Mouse (Mus musculus) stomach, embryonic 14.5 days (tissue): ENCODE results near the gene 1700024P04Rik. TPM values are rescaled to one million over a fixed set of nuclear protein-coding genes. Genes with fewer than 3 reads are reported as not detected.

Experiments used
- ATAC-seq: fragments of 200-750 bp; cut with Nextera tagmentation; 2 replicates; pipeline ENCODE4 v1.8.0; 2017; ENCODE audit warnings: low read depth, moderate TSS enrichment; ENCODE audit not compliant: insufficient number of reproducible peaks, insufficient read depth, low FRiP score
- H3K27ac ChIP-seq: fragments of 300-500 bp; sonication (generic); 2 replicates; pipeline ENCODE4 v1.5.1; 2014; ENCODE audit warnings: mild to moderate bottlenecking, low read length, moderate library complexity, mixed read lengths
- H3K27me3 ChIP-seq: fragments of 300-500 bp; sonication (generic); 2 replicates; pipeline ENCODE4 v1.6.1; 2014; ENCODE audit warnings: low read length, control low read depth, mixed read lengths; ENCODE audit not compliant: control insufficient read depth, insufficient read depth
- H3K36me3 ChIP-seq: fragments of 300-500 bp; sonication (generic); 2 replicates; pipeline ENCODE4 v1.6.1; 2014; ENCODE audit warnings: mild to moderate bottlenecking, control low read depth, low read length, moderate library complexity, mixed read lengths; ENCODE audit not compliant: control insufficient read depth, insufficient read depth
- H3K4me1 ChIP-seq: fragments of 300-500 bp; sonication (generic); 2 replicates; pipeline ENCODE4 v1.6.1; 2014; ENCODE audit warnings: low read length, control low read depth, mixed read lengths; ENCODE audit not compliant: control insufficient read depth, insufficient read depth
- H3K4me2 ChIP-seq: fragments of 300-500 bp; sonication (generic); replicated peaks from 2 replicates; pipeline ENCODE4 v1.6.1; 2014; ENCODE audit warnings: low read depth, low read length, control low read depth
- H3K4me3 ChIP-seq: fragments of 300-500 bp; sonication (generic); 2 replicates; pipeline ENCODE4 v1.5.1; 2014; ENCODE audit warnings: low read depth, low read length, control low read depth
- H3K9ac ChIP-seq: fragments of 300-500 bp; sonication (generic); replicated peaks from 2 replicates; pipeline ENCODE4 v1.6.1; 2014; ENCODE audit warnings: low read depth, mild to moderate bottlenecking, control low read depth, low read length, moderate library complexity, mixed read lengths
- H3K9me3 ChIP-seq: fragments of 300-500 bp; sonication (generic); 2 replicates; pipeline ENCODE4 v1.6.1; 2016; ENCODE audit warnings: low read depth, low read length, control low read depth; ENCODE audit not compliant: control insufficient read depth
- WGBS: fragments of 180-500 bp; shearing (Covaris S2); extraction: QIAGEN DNeasy Blood & Tissue Kit; methylation state at CpG from one replicate; pipeline ENCODE4 v1.1.7; 2014; 5-methylcytosine and 5-hydroxymethylcytosine counted together
- polyA plus RNA-seq: library from polyadenylated mRNA; unstranded; fragments of >200 nt; fragmentation: Nextera tagmentation; extraction: Ambion mirVana; gene quantifications from 2 replicates; pipeline ENCODE4 v1.2.1, GENCODE M21; 2014

The 1700024P04Rik gene
- polyA plus RNA-seq, 1 experiment from 2014 or later, result not detected

DNA sequence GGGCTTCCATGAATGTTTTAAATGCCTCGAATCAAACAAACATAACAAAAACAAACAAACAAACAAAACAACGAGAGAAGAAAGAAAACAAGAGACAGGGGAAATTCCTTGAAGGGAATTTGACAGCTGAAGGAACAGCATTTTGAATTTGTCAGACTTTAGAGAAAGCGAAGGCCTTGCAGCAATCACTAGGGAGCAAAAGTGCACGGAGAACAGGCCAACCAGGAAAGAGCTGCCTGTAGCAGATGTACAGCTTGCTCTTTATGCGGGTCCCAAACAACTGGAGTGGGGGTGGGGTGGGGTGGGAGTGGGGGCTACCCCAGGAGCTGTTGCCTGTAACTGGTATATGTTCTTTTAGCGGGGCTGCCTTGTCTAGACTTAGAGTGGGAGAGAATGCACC, 42.0 kb downstream of the 1700024P04Rik start:
- 44% methylated on average over 6 of the region's 6 CpGs for WGBS
- Histone ChIP-seq H3K27ac (no peak overlapping the region), H3K4me3 (no peak overlapping the region), H3K9ac (no peak overlapping the region), H3K4me1 (no peaks in the 10 kb centered on the region), H3K4me2 (no peak overlapping the region; the same call in 1 of the 2 replicates), H3K27me3 (no peaks in the 10 kb centered on the region), H3K9me3 (no peaks in the 10 kb centered on the region), H3K36me3 (no peaks in the 10 kb centered on the region)
- no peak for ATAC-seq

DNA sequence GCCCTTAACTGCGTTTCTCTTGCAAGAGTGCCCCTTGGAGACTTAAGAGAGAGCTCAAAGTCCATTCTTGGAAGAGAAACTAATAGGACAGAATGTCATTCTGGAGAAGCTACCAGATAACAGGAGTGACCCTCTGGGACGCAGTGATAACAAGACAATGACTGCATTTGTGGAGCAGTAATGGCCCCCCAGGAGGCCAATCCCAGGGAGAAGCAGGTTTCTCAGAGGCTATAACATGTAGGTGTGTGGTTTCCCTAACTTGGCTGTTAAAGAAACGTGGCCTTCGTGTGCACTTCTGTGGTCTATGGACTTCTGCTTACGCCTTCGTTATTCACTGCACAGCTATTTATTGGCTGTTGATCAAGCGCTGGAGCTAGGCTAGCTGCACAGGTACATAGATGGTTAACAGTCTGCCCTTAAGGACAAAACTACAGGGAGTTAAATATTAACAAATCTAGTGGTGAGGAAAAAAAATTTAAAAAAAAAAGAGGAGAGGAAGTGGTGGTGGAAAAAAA, 42.5 kb downstream of the 1700024P04Rik start:
- Histone ChIP-seq H3K27ac (no peak overlapping the region), H3K4me3 (no peak overlapping the region), H3K4me2 (no peak overlapping the region), H3K4me1 (no peaks in the 10 kb centered on the region), H3K36me3 (no peaks in the 10 kb centered on the region), H3K9me3 (no peaks in the 10 kb centered on the region), H3K9ac (no peak overlapping the region), H3K27me3 (no peaks in the 10 kb centered on the region)
- ATAC-seq, result peak; percentile 74; the same call in 1 of the 2 replicates
- WGBS, result 66% methylated on average over 7 of the region's 7 CpGs

DNA sequence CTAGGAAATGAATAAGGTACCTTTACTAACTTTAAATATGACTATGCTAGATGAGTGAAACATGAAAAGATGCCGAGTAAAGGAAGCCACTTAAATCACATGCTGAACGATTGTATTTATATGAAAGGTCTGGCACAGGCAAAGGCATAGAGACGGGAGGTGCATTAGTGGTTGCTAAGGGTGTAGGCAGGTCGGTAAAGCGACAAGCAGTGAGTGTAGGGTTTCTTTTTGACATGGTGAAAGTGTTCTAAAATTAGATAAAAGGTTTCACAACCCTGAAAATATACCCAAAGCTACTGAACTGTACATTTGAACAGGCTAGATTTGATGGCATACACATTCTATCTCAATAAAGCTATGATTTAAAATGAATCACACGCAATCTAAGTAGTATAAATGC, 47.3 kb downstream of the 1700024P04Rik start:
- Histone ChIP-seq H3K9me3 (no peaks in the 10 kb centered on the region), H3K9ac (no peak overlapping the region), H3K36me3 (no peaks in the 10 kb centered on the region), H3K4me3 (no peak overlapping the region), H3K4me2 (no peak overlapping the region), H3K4me1 (no peaks in the 10 kb centered on the region), H3K27me3 (no peaks in the 10 kb centered on the region), H3K27ac (no peak overlapping the region)
- WGBS, result 71% methylated on average over 6 of the region's 6 CpGs
- no peak for ATAC-seq

Other genes starting within 250 kb of the 1700024P04Rik start
- 50.0 and 50.2 TPM in 2 replicates for gene Fcho2, start 169.1 kb downstream of the 1700024P04Rik start, polyA plus RNA-seq
- gene Tnpo1, start 58.2 kb downstream of the 1700024P04Rik start, polyA plus RNA-seq, result 74.6 and 75.1 TPM in 2 replicates
- gene Zfp366, start 200.3 kb upstream of the 1700024P04Rik start, polyA plus RNA-seq, result 0.93 and 1.2 TPM in 2 replicates